Mouse (Mus musculus) cerebellum, adult 9-11 months (tissue): ENCODE data around the gene Asprv1.
A peak's percentile ranks its signal among the peaks of the same experiment; 100 is the strongest.

Experiments used
- DNase-seq: peaks from one replicate; pipeline ENCODE4 v3.0.0; 2022

Gene Asprv1

GRCm38 (mm10) chr6:86627946-86628345 is at the start of gene Asprv1:
Gene Asprv1, plus strand, starts transcription at chr6:86628164.
- no peak for DNase-seq

DNA sequence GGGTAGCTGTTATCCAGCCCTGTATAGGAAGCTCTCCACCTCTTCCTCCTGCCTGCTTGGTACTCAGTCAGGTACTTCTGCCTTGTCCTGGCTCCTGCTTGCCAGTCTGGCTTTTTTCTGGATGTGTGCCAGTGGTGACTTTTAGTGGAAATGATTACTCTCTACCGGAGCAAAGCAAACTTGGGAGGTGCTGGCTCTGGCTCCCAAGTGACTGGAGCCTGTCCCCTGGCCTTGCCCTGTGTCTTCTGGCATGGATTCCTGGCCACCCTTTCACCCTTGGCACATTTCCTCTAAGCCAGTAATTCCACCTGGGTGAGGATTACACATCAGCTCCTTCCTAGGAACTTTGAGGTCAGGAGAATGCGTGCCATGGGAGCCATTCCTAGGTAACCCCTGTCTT is 49.6 kb upstream of the Asprv1 start:
- peak; percentile 49 for DNase-seq

DNA sequence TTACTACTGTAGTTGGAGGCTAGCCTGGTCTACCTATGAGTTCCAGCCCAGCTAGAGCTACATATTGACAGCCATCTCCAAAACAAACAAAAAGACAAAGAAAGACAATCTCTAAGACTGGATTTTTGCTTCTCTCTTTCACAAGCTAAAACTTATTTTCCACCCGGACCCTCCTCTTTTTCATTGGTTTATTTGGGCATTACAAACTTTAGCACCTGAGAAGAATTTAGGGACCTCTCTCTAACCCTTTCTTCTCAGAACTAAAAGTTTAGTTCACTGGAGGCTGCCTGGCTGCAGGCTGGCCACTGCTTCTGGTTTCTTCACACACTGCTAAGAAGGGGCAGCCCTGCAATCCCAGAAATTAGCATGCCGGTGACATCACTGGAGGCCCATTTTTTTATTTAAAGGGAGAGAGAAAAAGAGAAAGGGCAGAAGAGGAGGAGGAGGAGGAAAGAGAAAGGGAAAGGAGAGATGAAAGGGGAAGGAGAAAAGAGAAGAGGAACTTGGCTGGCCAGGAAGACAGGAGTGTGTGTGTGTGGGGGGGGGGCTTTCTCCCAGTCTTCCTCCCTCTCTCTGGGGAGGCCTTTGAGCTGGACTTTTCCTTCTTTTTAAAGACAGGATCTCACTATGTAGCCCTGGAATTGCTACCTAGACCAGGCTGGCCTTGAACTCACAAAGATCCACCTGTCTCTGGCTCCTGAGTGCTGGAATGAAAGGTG is 48.7 kb upstream of the Asprv1 start:
- DNase-seq, result no peak

GRCm38 (mm10) chr6:86579926-86580325 is 48.0 kb upstream of the Asprv1 start:
- no peak for DNase-seq

DNA sequence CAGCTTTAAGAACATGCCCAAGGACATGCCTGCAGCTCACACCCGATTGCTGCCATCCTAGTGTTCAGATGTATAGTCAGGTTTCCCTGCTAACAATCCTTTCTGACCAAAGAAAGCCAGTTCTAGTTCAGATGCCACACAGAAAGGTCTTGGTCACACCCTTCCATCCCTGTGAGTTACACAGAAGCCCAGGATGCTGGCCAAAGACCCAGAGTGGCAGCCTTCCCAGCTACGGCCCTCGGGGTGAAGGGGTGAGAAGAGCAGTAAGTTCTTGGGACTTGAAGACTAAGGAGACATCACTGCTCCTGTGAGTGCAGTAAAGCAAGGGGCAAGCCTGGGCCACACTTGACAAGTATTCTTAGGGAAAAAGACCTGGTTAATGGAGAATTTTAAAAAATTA is 44.8 kb upstream of the Asprv1 start:
- DNase-seq, result no peak

GRCm38 (mm10) chr6:86583601-86584215 is 44.3 kb upstream of the Asprv1 start:
- DNase-seq, result no peak

DNA sequence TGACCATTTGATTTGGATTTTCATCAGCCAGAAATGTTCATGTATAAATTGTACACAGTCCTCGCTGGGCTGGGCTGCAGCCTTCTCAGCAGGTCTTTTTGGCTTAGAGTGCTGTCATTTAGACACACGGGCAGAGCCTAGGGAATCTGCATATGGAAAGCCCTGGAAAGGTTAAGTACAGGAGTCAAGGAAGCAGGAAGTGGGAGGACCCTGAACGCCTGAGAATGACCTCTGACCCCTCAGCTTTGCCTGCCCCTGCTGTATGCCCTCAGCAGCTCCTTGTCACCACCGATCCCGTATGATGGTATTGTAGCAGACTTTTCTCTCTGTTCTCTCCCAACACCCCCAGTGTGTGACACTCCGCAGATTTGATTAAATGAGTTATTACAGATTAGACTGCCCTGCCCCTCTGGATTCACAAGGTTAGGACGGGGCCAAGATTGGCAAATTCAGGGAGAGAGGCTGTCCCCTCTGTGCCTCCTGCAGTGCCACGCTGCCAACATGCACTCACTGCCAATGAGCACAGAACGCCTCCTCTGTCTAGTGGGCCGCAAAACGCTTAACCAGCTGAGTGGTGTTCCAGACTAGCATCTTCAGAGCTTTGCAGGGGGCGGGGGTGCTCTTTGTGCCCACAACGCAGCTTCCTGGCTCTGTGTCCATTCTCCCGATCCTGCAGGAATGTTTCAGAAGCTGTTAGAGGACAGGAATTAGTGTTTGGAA is 43.5 kb upstream of the Asprv1 start:
- DNase-seq, result peak; percentile 84

DNA sequence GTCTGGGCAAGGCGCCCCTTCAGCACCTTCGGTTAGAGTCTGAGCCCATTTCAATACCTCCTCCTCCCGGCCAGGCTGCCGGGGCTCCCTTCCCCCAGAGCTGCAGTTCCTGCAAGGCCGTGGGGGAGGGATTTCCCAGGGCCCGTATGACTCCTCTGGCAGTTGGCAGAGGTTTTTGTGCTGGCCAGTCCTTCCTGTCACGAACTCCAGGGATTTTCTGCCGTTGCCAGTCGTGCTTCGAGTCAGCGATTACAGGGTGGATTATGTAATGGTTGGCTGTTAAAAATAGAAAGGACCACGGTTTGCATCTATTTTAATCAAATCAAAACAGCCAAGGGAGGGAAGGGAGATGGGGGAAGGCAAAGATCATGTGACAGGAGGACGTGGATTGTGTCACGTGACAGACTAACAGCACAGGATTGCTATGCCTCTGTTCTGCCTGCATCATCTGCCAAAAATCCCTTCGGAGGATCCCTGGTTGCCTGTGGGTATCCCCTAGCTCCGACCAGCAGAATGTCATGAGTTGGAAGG is 42.8 kb upstream of the Asprv1 start:
- peak; percentile 95 for DNase-seq

DNA sequence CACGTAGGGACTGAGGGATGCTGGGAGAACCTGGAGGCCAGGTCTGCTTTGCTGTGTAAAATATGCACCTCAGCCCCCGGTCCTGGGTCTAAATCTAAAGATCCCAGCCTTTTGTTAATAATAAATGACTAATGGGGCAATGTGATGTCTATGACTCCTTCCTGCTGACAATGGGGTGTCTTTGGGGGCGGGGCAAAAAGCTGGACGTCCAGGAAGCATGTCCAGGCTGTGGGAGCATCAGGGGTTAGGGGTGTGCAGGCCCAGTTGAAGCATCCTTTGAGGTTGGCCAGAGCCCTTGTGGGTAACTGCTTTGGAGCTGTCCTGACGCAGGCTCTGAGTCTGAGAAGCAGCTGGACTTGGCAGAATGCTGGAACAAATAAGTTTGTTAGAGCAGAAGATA is 41.9 kb upstream of the Asprv1 start:
- peak; percentile 63 for DNase-seq

- DNase-seq, result no peak
These were observed 39.5 kb upstream of the Asprv1 start for GRCm38 (mm10) chr6:86588429-86588828.

GRCm38 (mm10) chr6:86593146-86593897 is 34.6 kb upstream of the Asprv1 start:
- no peak for DNase-seq

DNA sequence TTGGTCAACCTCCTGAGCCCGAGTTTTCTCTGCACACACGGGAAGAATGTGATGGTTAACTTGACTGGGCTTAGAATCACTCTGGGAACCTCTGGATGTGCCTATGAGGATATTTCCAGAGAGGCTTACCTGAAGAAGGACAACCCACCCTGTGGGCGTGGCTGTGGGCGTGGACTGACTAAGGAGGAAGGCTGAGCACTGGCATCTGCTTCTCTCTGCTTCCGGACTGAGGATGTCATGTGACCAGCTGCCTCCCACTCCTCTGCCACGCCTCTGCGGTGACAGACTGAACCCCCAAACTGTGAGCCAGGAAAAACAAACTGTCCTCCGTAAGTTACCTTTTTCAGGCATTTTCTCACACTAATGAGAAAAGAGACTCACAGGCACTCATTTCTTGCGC is 33.3 kb upstream of the Asprv1 start:
- DNase-seq, result peak; percentile 48

GRCm38 (mm10) chr6:86595865-86596440 is 32.0 kb upstream of the Asprv1 start:
- no peak for DNase-seq

GRCm38 (mm10) chr6:86598742-86599193 is 29.2 kb upstream of the Asprv1 start:
- DNase-seq, result no peak

DNA sequence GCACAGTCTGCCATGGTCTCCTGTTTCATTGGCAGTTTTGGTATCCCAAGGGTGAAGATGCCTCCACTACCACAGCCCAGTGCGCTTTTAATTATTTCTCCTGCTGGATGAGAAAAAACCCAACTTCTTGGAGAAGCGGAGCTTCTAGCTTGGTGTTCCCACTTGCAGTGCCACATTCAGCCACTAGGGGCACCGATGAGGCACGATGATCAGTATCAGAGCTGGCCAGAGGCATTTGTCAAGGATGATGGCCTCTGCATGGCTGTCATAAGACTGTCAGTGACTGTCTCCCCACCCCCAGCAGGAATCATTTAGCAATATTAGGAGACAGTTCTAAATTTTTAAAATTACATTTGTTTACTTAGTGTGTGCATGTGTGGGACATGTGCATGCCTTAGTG is 28.8 kb upstream of the Asprv1 start:
- peak; percentile 76 for DNase-seq

- DNase-seq, result no peak
These were observed 28.0 kb upstream of the Asprv1 start for GRCm38 (mm10) chr6:86599951-86600414.

DNA sequence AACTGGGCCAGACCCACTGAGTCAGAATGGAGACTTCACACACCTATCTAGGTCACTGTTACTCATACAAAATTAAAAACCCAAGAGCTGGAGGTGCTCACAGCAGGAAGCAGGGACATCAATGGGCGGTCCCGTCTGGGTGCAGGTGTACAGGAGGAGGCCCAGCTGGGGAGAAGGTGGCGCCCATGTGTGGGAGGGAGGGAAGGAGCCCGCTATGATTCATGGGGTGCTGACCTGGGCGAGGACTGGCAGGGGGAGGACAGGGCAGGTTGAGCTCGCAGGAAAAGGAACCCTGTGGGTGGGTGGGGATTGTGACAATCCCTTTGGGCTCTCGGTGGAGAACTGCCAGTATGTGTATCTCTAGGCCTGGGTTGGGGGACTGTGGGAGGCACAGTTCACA is 22.7 kb upstream of the Asprv1 start:
- DNase-seq, result no peak

DNA sequence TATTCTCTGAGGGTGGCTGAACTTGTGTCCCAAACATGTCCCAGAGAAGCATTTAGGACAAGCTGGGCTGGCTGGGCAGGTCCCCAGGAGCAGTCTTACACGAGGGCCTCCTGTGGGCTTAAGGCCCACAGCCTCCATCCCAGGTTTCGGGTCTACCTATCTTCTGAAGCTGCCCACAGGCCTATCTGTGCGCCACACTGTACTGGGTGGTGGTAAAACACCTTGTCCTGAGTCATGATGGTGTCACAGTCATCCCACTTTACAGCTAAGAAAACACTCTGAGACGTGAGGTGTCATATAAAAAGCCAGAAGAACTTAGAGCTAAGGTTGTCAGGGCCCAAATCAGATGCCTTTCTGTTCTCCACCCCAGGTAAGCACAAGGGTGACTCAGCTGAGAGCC is 21.7 kb upstream of the Asprv1 start:
- no peak for DNase-seq

- no peak for DNase-seq
These were observed 20.5 kb upstream of the Asprv1 start for GRCm38 (mm10) chr6:86607471-86607870.

DNA sequence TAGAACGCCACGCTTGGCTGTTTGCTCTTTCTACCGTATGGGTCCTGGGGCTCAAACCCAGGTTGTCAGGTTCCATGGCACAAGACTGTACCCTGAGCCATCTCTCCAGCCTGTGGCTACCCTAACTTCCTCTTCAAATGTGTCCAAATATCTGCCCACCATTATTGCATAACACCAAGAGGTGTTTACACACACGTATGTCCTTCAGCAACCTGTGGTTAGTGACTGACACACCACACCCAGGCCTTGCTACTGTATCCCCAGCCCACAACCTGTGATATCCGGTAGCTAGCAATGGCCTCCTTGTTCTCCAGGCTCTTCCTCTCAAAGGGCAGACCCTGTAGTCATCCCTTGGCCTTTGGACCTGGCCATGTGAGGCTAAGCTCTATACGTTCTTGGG is 18.7 kb upstream of the Asprv1 start:
- no peak for DNase-seq

GRCm38 (mm10) chr6:86610714-86611113 is 17.2 kb upstream of the Asprv1 start:
- no peak for DNase-seq

DNA sequence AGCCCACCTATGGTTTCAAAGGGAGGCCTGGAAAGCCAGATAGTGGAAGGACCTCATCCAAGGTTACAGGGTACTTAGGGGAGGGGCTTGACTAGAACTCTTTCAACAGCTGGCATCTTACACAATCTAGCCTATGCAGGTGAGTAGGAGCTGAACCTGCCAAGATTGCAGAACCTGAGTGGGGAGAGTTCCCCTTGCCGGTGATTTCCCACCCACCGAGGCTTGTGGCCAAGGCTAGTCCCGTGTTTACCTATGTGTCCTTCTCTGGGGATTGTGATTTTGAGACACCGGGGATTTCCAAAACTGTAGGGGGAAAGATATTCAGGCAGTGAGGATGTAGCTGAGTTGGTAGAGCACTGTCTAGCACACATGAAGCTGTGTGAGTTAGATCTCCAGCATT is 12.7 kb upstream of the Asprv1 start:
- DNase-seq, result no peak

GRCm38 (mm10) chr6:86623201-86623600 is 4.8 kb upstream of the Asprv1 start:
- DNase-seq, result peak; percentile 44
